Mouse (Mus musculus) forebrain, embryonic 14.5 days (tissue): ENCODE data around the gene Pla2g4b. TPM values are rescaled to one million over a fixed set of nuclear protein-coding genes. Genes with fewer than 3 reads are reported as not detected.

ENCODE experiments used
- ATAC-seq: fragments of 200-750 bp; cut with Nextera tagmentation; 2 replicates; pipeline ENCODE4 v1.8.0; 2017; ENCODE audit warnings: mild to moderate bottlenecking, moderate library complexity
- DNase-seq: peaks from one replicate; pipeline ENCODE4 v3.0.0-alpha.2; 2015; ENCODE audit warnings: low spot score
- H3K27ac ChIP-seq: fragments of 300-500 bp; sonication (generic); 2 replicates; pipeline ENCODE4 v1.5.1; 2014; ENCODE audit warnings: low read depth, mild to moderate bottlenecking, control low read depth, low read length, moderate library complexity
- H3K27me3 ChIP-seq: fragments of 300-500 bp; sonication (generic); replicated peaks from 2 replicates; pipeline ENCODE4 v1.6.1; 2014; ENCODE audit warnings: low read length, control low read depth, mixed read lengths; ENCODE audit not compliant: control insufficient read depth, insufficient read depth
- H3K36me3 ChIP-seq: fragments of 300-500 bp; sonication (generic); 2 replicates; pipeline ENCODE4 v1.6.1; 2014; ENCODE audit warnings: low read length, control low read depth; ENCODE audit not compliant: control insufficient read depth, insufficient read depth
- H3K4me1 ChIP-seq: fragments of 300-500 bp; sonication (generic); 2 replicates; pipeline ENCODE4 v1.6.1; 2014; ENCODE audit warnings: antibody characterized with exemption, low read length, control low read depth; ENCODE audit not compliant: control insufficient read depth, insufficient read depth
- H3K4me2 ChIP-seq: fragments of 300-500 bp; sonication (generic); 2 replicates; pipeline ENCODE4 v1.6.1; 2014; ENCODE audit warnings: mild to moderate bottlenecking, control low read depth, low read length
- H3K4me3 ChIP-seq: fragments of 300-500 bp; sonication (generic); 2 replicates; pipeline ENCODE4 v1.5.1; 2014; ENCODE audit warnings: low read depth, low read length, control low read depth
- H3K9ac ChIP-seq: fragments of 300-500 bp; sonication (generic); 2 replicates; pipeline ENCODE4 v1.6.1; 2014; ENCODE audit warnings: mild to moderate bottlenecking, low read length, control low read depth, moderate library complexity
- H3K9me3 ChIP-seq: fragments of 300-500 bp; sonication (generic); replicated peaks from 2 replicates; pipeline ENCODE4 v1.6.1; 2016; ENCODE audit warnings: low read length, control low read depth, mixed read lengths; ENCODE audit not compliant: control insufficient read depth
- WGBS: fragments of 180-500 bp; shearing (Covaris S2); extraction: QIAGEN DNeasy Blood & Tissue Kit; methylation state at CpG from one replicate; pipeline ENCODE4 v1.1.7; 2014; 5-methylcytosine and 5-hydroxymethylcytosine counted together
- polyA plus RNA-seq: library from polyadenylated mRNA; unstranded; fragments of >200 nt; fragmentation: Nextera tagmentation; extraction: Ambion mirVana; gene quantifications from 2 replicates; pipeline ENCODE4 v1.2.1, GENCODE M21; 2014

Pla2g4b gene
- polyA plus RNA-seq, 1 experiment from 2014 or later: 1.5 TPM

DNA sequence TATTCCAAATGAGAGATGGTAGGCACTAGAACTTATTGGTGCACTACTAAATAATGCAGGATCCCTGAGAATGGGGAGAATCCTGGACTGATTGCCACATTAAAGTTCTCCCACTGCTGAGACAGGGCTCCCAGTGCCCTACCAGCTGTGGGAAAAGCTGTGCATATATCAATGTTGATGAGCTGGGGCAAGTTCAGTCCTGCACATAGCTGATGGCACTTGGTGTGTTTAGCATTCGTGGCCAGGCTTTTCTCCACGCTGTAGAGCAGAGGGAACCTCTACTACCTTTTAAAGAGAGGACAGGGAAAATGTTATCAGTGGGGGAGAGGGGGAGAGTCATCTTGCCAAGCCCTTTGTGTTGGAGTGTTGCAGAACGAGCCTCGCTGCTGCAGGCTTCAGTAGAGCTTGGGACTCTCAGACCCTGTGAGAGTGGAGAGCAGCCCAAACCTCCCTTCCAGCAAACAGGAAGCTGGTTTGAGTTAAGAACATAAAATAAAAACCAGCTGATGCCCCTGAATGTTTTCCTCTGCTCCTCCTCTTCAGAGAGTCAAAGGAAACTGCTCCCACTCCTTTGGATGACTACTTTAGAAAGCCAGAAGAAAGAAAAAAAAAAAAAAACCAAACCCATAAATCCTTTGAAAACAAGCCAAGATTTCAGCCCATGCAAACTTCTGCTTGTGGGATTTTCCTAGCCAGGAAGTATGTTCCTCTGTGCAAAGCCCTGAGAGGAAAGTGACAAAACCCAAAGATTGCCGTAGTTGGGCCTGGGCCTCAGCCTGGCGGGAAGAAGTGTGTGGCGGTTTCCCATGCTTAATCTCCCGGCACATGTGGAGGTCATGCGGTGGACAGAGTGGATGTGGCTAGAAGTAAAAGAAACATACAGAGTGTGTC lies 37.6 kb upstream of the Pla2g4b start:
- Histone ChIP-seq H3K27me3 (no peaks in the 10 kb centered on the region), H3K9ac (no peak overlapping the region), H3K4me2 (no peak overlapping the region), H3K36me3 (0 out of 2 replicates have a peak, but pooled peaks cover 4% of the 10 kb centered on the region), H3K4me3 (no peak overlapping the region), H3K27ac (no peak overlapping the region; the same call in 1 of the 2 replicates), H3K4me1 (no peaks in the 10 kb centered on the region), H3K9me3 (no peaks in the 10 kb centered on the region)
- no peak for ATAC-seq
- 77% methylated on average over 9 of the region's 9 CpGs for WGBS
- DNase-seq: no peak

DNA sequence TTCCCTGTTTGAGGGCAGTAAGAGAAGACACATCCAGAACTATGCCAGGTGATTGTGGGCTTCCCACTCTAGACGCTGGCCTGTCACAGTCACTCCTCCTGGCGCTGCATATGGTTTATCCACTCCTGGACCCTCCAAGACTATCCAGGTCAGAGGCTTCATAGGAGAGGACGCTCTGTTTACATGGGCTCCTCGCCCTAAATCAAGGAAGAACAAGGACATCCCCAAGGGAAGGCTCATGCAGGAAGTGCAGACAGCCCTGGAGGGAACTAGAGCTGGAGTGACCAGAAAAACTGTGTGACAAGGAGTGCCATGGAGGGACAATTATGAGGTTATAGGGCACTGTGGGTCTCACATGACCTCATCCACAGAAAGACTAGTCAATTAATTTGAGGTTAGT lies 35.9 kb upstream of the Pla2g4b start:
- DNase-seq (no peak), ATAC-seq (no peak)
- Histone ChIP-seq H3K9me3 (no peaks in the 10 kb centered on the region), H3K27ac (no peak overlapping the region), H3K4me2 (no peak overlapping the region), H3K4me3 (no peak overlapping the region), H3K9ac (no peak overlapping the region), H3K36me3 (0 out of 2 replicates have a peak, but pooled peaks cover 4% of the 10 kb centered on the region), H3K27me3 (no peaks in the 10 kb centered on the region), H3K4me1 (no peaks in the 10 kb centered on the region)
- 84% methylated on average over 4 of the region's 4 CpGs for WGBS

DNA sequence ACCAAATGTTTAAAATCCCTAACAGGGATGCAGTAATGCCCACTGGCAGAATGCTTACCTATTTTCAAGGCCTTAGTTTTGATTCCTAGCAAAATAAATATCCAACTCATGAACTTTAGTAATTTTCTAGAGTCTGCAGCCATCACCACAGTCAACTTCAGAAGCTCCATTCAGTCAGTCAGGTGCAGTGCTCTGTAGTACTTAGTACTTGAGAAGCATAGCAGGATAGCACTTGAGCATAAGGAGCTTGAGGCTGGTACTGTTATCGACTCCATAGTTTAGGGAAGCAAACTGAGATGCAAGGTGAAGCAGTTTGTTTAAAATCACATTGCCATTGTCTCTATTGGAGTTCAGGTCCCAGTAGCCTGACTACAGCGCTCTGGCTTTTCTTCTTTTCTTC lies 33.5 kb upstream of the Pla2g4b start:
- 0 out of 2 replicates have a peak, but pooled peaks cover 4% of the 10 kb centered on the region for H3K36me3 ChIP-seq
- H3K9ac ChIP-seq: no peak overlapping the region
- H3K4me2 ChIP-seq: no peak overlapping the region
- H3K27me3 ChIP-seq: no peaks in the 10 kb centered on the region
- 86% methylated on average over 2 of the region's 2 CpGs for WGBS
- DNase-seq (no peak), ATAC-seq (no peak)
- no peak overlapping the region for H3K27ac ChIP-seq
- H3K4me3 ChIP-seq: no peak overlapping the region
- no peaks in the 10 kb centered on the region for H3K4me1 ChIP-seq
- no peaks in the 10 kb centered on the region for H3K9me3 ChIP-seq

DNA sequence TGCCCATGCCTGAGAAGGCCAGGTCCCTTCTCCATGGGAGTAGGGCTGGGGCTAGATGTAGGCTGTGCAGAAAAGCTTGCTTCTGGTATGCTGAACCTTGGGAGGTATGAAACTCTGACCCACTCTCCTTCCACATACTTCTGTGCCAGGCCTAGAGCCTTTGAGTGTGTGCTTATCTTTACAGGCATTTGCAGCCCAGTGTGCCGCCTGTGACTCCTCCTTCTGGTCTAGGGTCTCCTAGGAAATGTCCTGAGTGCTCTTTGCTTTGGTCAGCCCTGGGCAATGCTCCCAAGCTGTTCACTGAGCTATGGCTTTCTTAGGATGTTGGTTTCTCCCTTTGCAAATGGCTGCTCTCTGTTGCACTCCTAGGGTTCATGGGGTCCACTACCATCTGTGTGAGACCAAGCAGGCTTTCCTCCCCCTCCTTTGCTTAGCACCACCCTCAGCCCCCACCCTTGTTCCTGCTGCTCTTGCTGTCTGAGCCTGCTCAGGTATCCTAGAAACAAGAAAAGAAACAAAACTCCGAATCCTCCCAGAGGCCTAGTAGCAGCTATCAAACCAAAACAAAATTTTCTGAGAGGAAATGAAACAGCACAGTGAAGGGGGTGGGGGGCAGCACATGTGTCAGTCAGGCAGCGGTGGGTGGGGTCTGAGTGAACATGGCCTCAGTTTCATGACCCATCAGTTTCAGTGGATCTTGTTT lies 32.2 kb upstream of the Pla2g4b start:
- WGBS: 88% methylated on average over 3 of the region's 3 CpGs
- DNase-seq: no peak
- no peak overlapping the region for H3K27ac ChIP-seq
- ATAC-seq: no peak
- no peaks in the 10 kb centered on the region for H3K9me3 ChIP-seq
- H3K4me1 ChIP-seq: no peaks in the 10 kb centered on the region
- H3K4me2 ChIP-seq: no peak overlapping the region
- no peak overlapping the region for H3K9ac ChIP-seq
- no peak overlapping the region for H3K4me3 ChIP-seq
- 0 out of 2 replicates have a peak, but pooled peaks cover 4% of the 10 kb centered on the region for H3K36me3 ChIP-seq
- H3K27me3 ChIP-seq: no peaks in the 10 kb centered on the region

DNA sequence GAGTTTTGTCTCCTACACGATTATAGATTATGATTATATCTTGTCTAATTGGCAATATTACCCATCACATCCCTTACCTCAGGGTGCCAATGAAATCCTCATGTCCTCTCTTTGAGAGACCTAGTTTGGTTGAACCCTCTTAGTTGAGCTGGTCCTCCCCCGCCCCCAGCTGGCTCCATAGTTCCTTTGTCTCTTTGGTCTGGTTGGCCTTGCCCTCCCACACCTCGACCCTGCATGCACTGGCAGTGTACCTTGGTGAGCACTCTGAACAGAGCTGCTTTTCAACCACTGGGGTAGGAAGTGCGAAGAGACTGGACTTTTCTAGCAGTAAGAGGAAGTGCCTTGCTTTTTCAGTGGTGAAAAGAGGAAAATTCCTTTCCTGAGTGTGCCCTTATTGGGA lies 31.3 kb upstream of the Pla2g4b start:
- H3K27ac ChIP-seq: no peak overlapping the region
- 0 out of 2 replicates have a peak, but pooled peaks cover 4% of the 10 kb centered on the region for H3K36me3 ChIP-seq
- H3K9ac ChIP-seq: no peak overlapping the region
- 76% methylated on average over 4 of the region's 4 CpGs for WGBS
- H3K27me3 ChIP-seq: no peaks in the 10 kb centered on the region
- H3K9me3 ChIP-seq: no peaks in the 10 kb centered on the region
- ATAC-seq: no peak
- no peaks in the 10 kb centered on the region for H3K4me1 ChIP-seq
- H3K4me2 ChIP-seq: no peak overlapping the region
- H3K4me3 ChIP-seq: no peak overlapping the region
- DNase-seq: no peak

DNA sequence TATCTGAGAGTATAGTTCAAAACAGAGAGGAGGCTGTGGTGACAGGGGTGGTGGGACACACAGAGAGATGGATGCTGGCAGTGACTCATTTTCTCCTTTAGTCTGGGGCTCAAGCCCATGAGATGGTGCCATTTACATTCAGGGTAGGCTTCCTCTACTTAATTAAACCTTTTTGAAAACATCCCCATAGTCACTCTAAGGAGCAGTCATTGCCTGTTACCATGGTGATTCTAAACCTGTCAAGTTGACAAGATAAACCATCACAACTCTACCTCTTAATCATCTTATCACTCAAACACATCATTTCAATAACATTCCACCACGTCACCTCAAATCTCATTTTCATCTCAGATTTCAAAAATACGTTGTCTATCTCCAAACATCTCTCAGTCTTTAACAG lies 29.2 kb upstream of the Pla2g4b start:
- no peak for ATAC-seq
- 89% methylated on average over 2 of the region's 2 CpGs for WGBS

DNA sequence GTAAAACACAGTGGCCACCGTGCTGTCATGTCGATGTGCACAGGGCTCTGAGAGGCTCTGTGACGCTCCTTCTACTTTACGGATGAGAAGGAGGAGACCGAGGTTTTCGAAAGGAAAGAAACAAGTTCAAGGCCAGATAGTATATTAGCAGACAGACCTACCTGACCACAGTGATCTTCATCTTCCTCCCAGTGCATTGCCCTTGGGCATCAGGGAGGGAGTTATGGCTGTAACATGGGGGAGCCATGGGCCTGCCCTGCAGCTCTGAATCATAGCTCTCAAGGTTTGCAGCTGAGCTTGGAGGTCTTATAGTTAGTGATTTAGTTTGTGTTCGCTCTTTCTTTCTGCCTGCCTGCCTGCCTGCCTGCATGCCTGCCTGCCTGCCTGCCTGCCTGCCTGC lies 26.5 kb upstream of the Pla2g4b start:
- no peak for ATAC-seq
- WGBS: 94% methylated on average over 7 of the region's 7 CpGs

More for the DNA sequence above, 29.2 kb upstream of the Pla2g4b start:
- Histone ChIP-seq H3K4me1 (no peaks in the 10 kb centered on the region), H3K36me3 (0 out of 2 replicates have a peak, but pooled peaks cover under 1% of the 10 kb centered on the region), H3K4me3 (no peak overlapping the region), H3K9ac (no peak overlapping the region), H3K4me2 (no peak overlapping the region), H3K9me3 (no peaks in the 10 kb centered on the region), H3K27me3 (no peaks in the 10 kb centered on the region), H3K27ac (no peak overlapping the region)
- DNase-seq: no peak

DNA sequence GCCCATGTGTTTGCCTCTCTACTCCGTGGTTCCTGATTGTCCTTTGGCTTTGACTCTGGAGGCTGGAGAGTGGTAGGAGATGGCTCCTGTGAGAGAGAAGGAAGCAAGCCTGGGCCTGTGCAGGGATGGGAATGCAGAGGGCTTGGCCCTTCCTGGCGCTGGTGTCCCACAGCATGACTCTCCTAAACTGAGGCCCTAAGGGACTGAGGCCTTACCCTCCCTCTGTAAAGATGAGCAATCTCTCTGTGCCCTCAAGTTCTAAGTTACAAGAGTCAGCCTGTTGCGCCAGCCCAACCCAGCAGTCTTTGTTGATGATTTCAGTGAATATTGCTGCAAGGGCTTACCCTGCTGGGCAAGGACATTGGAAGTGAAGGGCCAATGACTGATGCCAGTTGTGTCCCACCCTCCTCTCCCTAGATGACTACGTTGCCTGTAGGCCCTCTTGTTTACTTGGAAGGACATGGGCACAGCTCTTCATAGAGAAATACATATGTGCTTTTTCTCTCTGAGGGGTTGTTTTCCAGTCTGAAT lies 25.5 kb upstream of the Pla2g4b start:
- WGBS: 87% methylated on average over 4 of the region's 4 CpGs
- Histone ChIP-seq H3K27ac (no peak overlapping the region), H3K9me3 (no peaks in the 10 kb centered on the region), H3K4me3 (no peak overlapping the region), H3K4me2 (no peak overlapping the region), H3K9ac (no peak overlapping the region), H3K36me3 (peaks cover 1% of the 10 kb centered on the region; the same call in 1 of the 2 replicates), H3K27me3 (no peaks in the 10 kb centered on the region), H3K4me1 (no peaks in the 10 kb centered on the region)
- ATAC-seq (no peak), DNase-seq (no peak)

More for the DNA sequence above, 26.5 kb upstream of the Pla2g4b start:
- Histone ChIP-seq H3K27me3 (no peaks in the 10 kb centered on the region), H3K36me3 (no peaks in the 10 kb centered on the region), H3K4me2 (no peak overlapping the region), H3K4me1 (no peaks in the 10 kb centered on the region), H3K9ac (no peak overlapping the region), H3K4me3 (no peak overlapping the region), H3K27ac (no peak overlapping the region), H3K9me3 (no peaks in the 10 kb centered on the region)
- no peak for DNase-seq
